Mouse (Mus musculus) CH12.LX (cell line): ENCODE measurements around the gene Ldah.
"Not testable (repeated sequence)": the region's sequence is repeated elsewhere in the genome, so short reads cannot be mapped to it uniquely, and the experiment has no call there.

Experiments used
- CTCF ChIP-seq, 2 experiments: IDR thresholded peaks in 1 of 2; conservative IDR thresholded peaks in 1 of 2; 2 replicates each; pipeline ENCODE4 v1.5.1; 2011 to 2012; ENCODE audit warnings: low read depth in 2 of 2, low read length in 2 of 2, improper control_type of control experiment in 1 of 2, inconsistent platforms in 1 of 2, mild to moderate bottlenecking in 1 of 2, moderate library complexity in 1 of 2
- NRF1 ChIP-seq: IDR thresholded peaks from 2 replicates; pipeline ENCODE4 v1.6.1; 2014; ENCODE audit warnings: low read depth, mild to moderate bottlenecking, inconsistent platforms, low read length, improper control_type of control experiment, moderate library complexity
- POLR2A ChIP-seq: IDR thresholded peaks from 2 replicates; pipeline ENCODE4 v1.6.1; 2011; ENCODE audit warnings: low read depth, mild to moderate bottlenecking, improper control_type of control experiment, low read length
- POLR2AphosphoS2 ChIP-seq: IDR thresholded peaks from 2 replicates; pipeline ENCODE4 v1.6.1; 2011; ENCODE audit warnings: low read depth, low read length, improper control_type of control experiment
- RCOR1 ChIP-seq: conservative IDR thresholded peaks from 2 replicates; pipeline ENCODE4 v1.6.1; 2012; ENCODE audit warnings: low read depth, mild to moderate bottlenecking, inconsistent platforms, low read length, improper control_type of control experiment
- SIN3A ChIP-seq: IDR thresholded peaks from 2 replicates; pipeline ENCODE4 v1.6.1; 2012; ENCODE audit warnings: low read length, improper control_type of control experiment, inconsistent platforms
- TCF12 ChIP-seq: IDR thresholded peaks from 2 replicates; pipeline ENCODE4 v1.6.1; 2014; ENCODE audit warnings: low read depth, mild to moderate bottlenecking, inconsistent platforms, low read length, improper control_type of control experiment
- USF2 ChIP-seq: conservative IDR thresholded peaks from 2 replicates; pipeline ENCODE4 v1.6.1; 2011; ENCODE audit warnings: low read depth, low read length, improper control_type of control experiment
- ZC3H11A ChIP-seq: IDR thresholded peaks from 2 replicates; pipeline ENCODE4 v1.6.1; 2012; ENCODE audit warnings: low read depth, mild to moderate bottlenecking, inconsistent platforms, low read length, improper control_type of control experiment

GRCm38 (mm10) chr12:8188796-8189535 is 18.9 kb upstream of the Ldah start:
- not testable (repeated sequence) for TF ChIP-seq CTCF (conservative IDR thresholded peaks at IDR 0.05 in 1 of 2, IDR thresholded peaks at IDR 0.05 in 1 of 2; ENCODE audit: low read depth in 2 of 2, low read length in 2 of 2); POLR2AphosphoS2; RCOR1; POLR2A; TCF12; ZC3H11A; SIN3A; USF2; NRF1
